In genomic region chr9:121495529-121495928, GRCm38 (mm10) we compare ENCODE assay signal across 8 mouse cellular contexts. TPM values are rescaled to one million over a fixed set of nuclear protein-coding genes. Genes with fewer than 3 reads are reported as not detected.
DNase-seq lines count a peak whose midpoint lies in the region; ATAC-seq lines count a peak whose summit lies in the region.

Gene Cck (minus strand): TSS chr9:121495694.

- peak within 1 kb of the TSS; percentile 20; the same call in 1 of the 2 replicates for H3K4me3 ChIP-seq in limb, embryonic 11.5 days (ENCODE audit: low read depth, low read length)
- H3K4me3 ChIP-seq in midbrain, embryonic 16.5 days (ENCODE audit: low read depth, low read length) = peak within 1 kb of the TSS; percentile 41

- H3K27ac ChIP-seq in limb, embryonic 11.5 days (replicated peaks; ENCODE audit: low read depth, low read length) = no peak within 1 kb of the TSS
- H3K27ac ChIP-seq in midbrain, embryonic 16.5 days (ENCODE audit: low read length) = no peak within 1 kb of the TSS

- H3K9me3 ChIP-seq in limb, embryonic 11.5 days (ENCODE audit: control insufficient read depth, low read length) = no peaks in the 10 kb centered on the region
- H3K9me3 ChIP-seq in midbrain, embryonic 16.5 days (replicated peaks; ENCODE audit: control insufficient read depth, low read length, poor library complexity, severe bottlenecking) = no peaks in the 10 kb centered on the region

- H3K36me3 ChIP-seq in limb, embryonic 11.5 days (ENCODE audit: control insufficient read depth, insufficient read depth, low read length) = no peaks in the 10 kb centered on the region
- no peaks in the 10 kb centered on the region for H3K36me3 ChIP-seq in midbrain, embryonic 16.5 days (ENCODE audit: control insufficient read depth, insufficient read depth, low read length)

- no peak for ATAC-seq in limb, embryonic 11.5 days (ENCODE audit: insufficient number of reproducible peaks, low FRiP score, low TSS enrichment, low read depth)
- peak; percentile 51; the same call in 1 of the 2 replicates for ATAC-seq in midbrain, embryonic 16.5 days

- DNase-seq in urinary bladder, adult 18-20 months (ENCODE audit: low spot score in 2 of 2) = peak; percentile 12 to 15
- DNase-seq in urinary bladder, postnatal 10 days (ENCODE audit: low spot score) = no peak
- DNase-seq in heart, adult 8-10 months (ENCODE audit: low spot score) = peak; percentile 32
- DNase-seq in kidney, adult 18-20 months = peak; percentile 22
- peak; percentile 61 for DNase-seq in limb, embryonic 11.5 days (ENCODE audit: low spot score)
- peak; percentile 64 for DNase-seq in yolk sac, embryonic 10.5 days (ENCODE audit: low spot score)
- DNase-seq in thymus, postnatal 14 days = no peak

- H3K4me1 ChIP-seq in limb, embryonic 11.5 days (ENCODE audit: control insufficient read depth, insufficient read depth, low read length) = no peaks in the 10 kb centered on the region; the same call in 1 of the 2 replicates
- H3K4me1 ChIP-seq in midbrain, embryonic 16.5 days (ENCODE audit: control insufficient read depth, insufficient read depth, low read length) = peaks cover 11% of the 10 kb centered on the region

- 1% methylated on average over 12 of the region's 12 CpGs for WGBS in limb, embryonic 11.5 days
- WGBS in midbrain, embryonic 16.5 days = 3% methylated on average over 12 of the region's 12 CpGs

- peaks cover 39% of the 10 kb centered on the region for H3K27me3 ChIP-seq in limb, embryonic 11.5 days (ENCODE audit: control insufficient read depth, insufficient read depth, low read length)
- peaks cover 44% of the 10 kb centered on the region for H3K27me3 ChIP-seq in midbrain, embryonic 16.5 days (ENCODE audit: control insufficient read depth, insufficient read depth, low read depth, low read length)

- H3K9ac ChIP-seq in limb, embryonic 11.5 days (ENCODE audit: low read length) = no peak within 1 kb of the TSS
- peak within 1 kb of the TSS; percentile 58; the same call in 1 of the 2 replicates for H3K9ac ChIP-seq in midbrain, embryonic 16.5 days (ENCODE audit: low read depth, low read length)

- peak within 1 kb of the TSS; percentile 55 for H3K4me2 ChIP-seq in limb, embryonic 11.5 days (ENCODE audit: low read depth, severe bottlenecking)
- H3K4me2 ChIP-seq in midbrain, embryonic 16.5 days (ENCODE audit: low read length) = peak within 1 kb of the TSS; percentile 74

RNA-seq across cellular contexts. Expression of gene Cck, which starts in this region (rescaled TPM):
- not detected for total RNA-seq in heart, adult 8-10 months (2022)
- polyA plus RNA-seq in limb, embryonic 11.5 days (2014; fragmentation: Nextera tagmentation; extraction: Ambion mirVana) = 0.58 and 0.85 TPM in 2 replicates
- 26.5 and 41.5 TPM in 2 replicates for polyA plus RNA-seq in midbrain, embryonic 16.5 days (2015; fragmentation: Nextera tagmentation; extraction: Ambion mirVana)

Comparison
In these comparisons a context has a peak if more than half of its experiments do, and no peak if none do; other contexts are left out.
1. RNA of gene Cck (polyA plus RNA-seq): 26.5 to 41.5 TPM in midbrain, embryonic 16.5 days; 0.58 to 0.85 TPM in limb, embryonic 11.5 days; every median in the first group is over 10 times any median in the second.
2. DNase-seq: peak in urinary bladder, adult 18-20 months (2 of 2), kidney, adult 18-20 months (single experiment) and yolk sac, embryonic 10.5 days (single experiment); none in urinary bladder, postnatal 10 days (single experiment) and thymus, postnatal 14 days (single experiment).
3. Peak in DNase-seq in heart, adult 8-10 months; RNA of the gene not detected or under 1 TPM.
4. Peak in DNase-seq, H3K4me3 ChIP-seq and H3K4me2 ChIP-seq in limb, embryonic 11.5 days; RNA of the gene not detected or under 1 TPM.